26 mouse cellular contexts compared by ENCODE assay signal in genomic region chr10:62677329-62677728, GRCm38 (mm10). TPM values are rescaled to one million over a fixed set of nuclear protein-coding genes. Genes with fewer than 3 reads are reported as not detected.
DNase-seq lines count a peak whose midpoint lies in the region; ATAC-seq and TF ChIP-seq lines count a peak whose summit lies in the region.
"Had no signal": no experiment of that assay in that cellular context is flagged by ENCODE, and none has a peak within 500 bp of the region (broad histone marks: within the 10 kb centered on the region; RNA-seq: fewer than 3 reads in every experiment).

No protein-coding gene starts in this region.

- H3K79me2 ChIP-seq in myocyte (ENCODE audit: control insufficient read depth, insufficient read depth) = no peaks in the 10 kb centered on the region

- DNase-seq in heart, adult 8-10 months (ENCODE audit: low spot score) = no peak
- DNase-seq in left cerebral cortex, postnatal 4 days = peak; percentile 24
- no peak for DNase-seq in left cerebral cortex, postnatal 25 days (ENCODE audit: low spot score in 2 of 2)
- no peak for DNase-seq in hindbrain, embryonic 11.5 days (ENCODE audit: low spot score)
- DNase-seq: adrenal gland, adult 8-10 months; adrenal gland, postnatal 25 days; cerebellum, adult 18-20 months; cerebellum, adult 9-10 months; cerebellum, postnatal 25 days; embryo, embryonic 11 days; gastrocnemius, postnatal 25 days; heart, postnatal 4 days had no signal

- no peak overlapping the region for H3K27ac ChIP-seq in heart, embryonic 15.5 days
- no peak overlapping the region for H3K27ac ChIP-seq in hindbrain, embryonic 11.5 days (ENCODE audit: low read depth, low read length)
- H3K27ac ChIP-seq: embryonic facial prominence, embryonic 10.5 days; embryonic facial prominence, embryonic 13.5 days; forebrain, embryonic 12.5 days; forebrain, embryonic 15.5 days; hindbrain, embryonic 12.5 days; hindbrain, embryonic 15.5 days; intestine, embryonic 15.5 days had no signal

- 66% methylated on average over 5 of the region's 5 CpGs for WGBS in heart, embryonic 15.5 days
- 85% methylated on average over 5 of the region's 5 CpGs for WGBS in hindbrain, embryonic 11.5 days

- H3K9ac ChIP-seq in heart, embryonic 15.5 days = no peak overlapping the region
- H3K9ac ChIP-seq in hindbrain, embryonic 11.5 days (ENCODE audit: low read depth, low read length) = no peak overlapping the region
- H3K9ac ChIP-seq: embryonic facial prominence, embryonic 13.5 days; forebrain, embryonic 12.5 days; forebrain, embryonic 15.5 days; heart, embryonic 12.5 days; hindbrain, embryonic 12.5 days; hindbrain, embryonic 15.5 days; intestine, embryonic 15.5 days had no signal

- no peaks in the 10 kb centered on the region for H3K4me1 ChIP-seq in heart, embryonic 15.5 days (replicated peaks)
- no peaks in the 10 kb centered on the region for H3K4me1 ChIP-seq in hindbrain, embryonic 11.5 days (replicated peaks; ENCODE audit: control insufficient read depth, insufficient read depth, low read length)
- H3K4me1 ChIP-seq: embryonic facial prominence, embryonic 13.5 days; heart, embryonic 12.5 days; hindbrain, embryonic 12.5 days; hindbrain, embryonic 15.5 days; intestine, embryonic 15.5 days had no signal

- no peaks in the 10 kb centered on the region for H3K36me3 ChIP-seq in heart, embryonic 15.5 days
- no peaks in the 10 kb centered on the region for H3K36me3 ChIP-seq in myocyte (ENCODE audit: control insufficient read depth, insufficient read depth)
- no peaks in the 10 kb centered on the region for H3K36me3 ChIP-seq in hindbrain, embryonic 11.5 days (ENCODE audit: control insufficient read depth, insufficient read depth, low read length)
- H3K36me3 ChIP-seq: embryonic facial prominence, embryonic 10.5 days; embryonic facial prominence, embryonic 13.5 days; forebrain, embryonic 12.5 days; forebrain, embryonic 15.5 days; heart, embryonic 12.5 days; hindbrain, embryonic 12.5 days; hindbrain, embryonic 15.5 days; intestine, embryonic 15.5 days had no signal

- no peak overlapping the region for H3K4me2 ChIP-seq in heart, embryonic 15.5 days
- no peak overlapping the region for H3K4me2 ChIP-seq in myocyte (ENCODE audit: low read depth)
- no peak overlapping the region for H3K4me2 ChIP-seq in hindbrain, embryonic 11.5 days (replicated peaks; ENCODE audit: low read depth, low read length)
- H3K4me2 ChIP-seq: embryonic facial prominence, embryonic 13.5 days; forebrain, embryonic 12.5 days; forebrain, embryonic 15.5 days; heart, embryonic 12.5 days; hindbrain, embryonic 12.5 days; hindbrain, embryonic 15.5 days; intestine, embryonic 15.5 days had no signal

- no peak overlapping the region for H3ac ChIP-seq in myocyte (ENCODE audit: control insufficient read depth, insufficient read length)

- 0 out of 2 replicates have a peak, but pooled peaks have one; percentile 14 for ATAC-seq in heart, embryonic 15.5 days (replicated peaks; ENCODE audit: insufficient number of reproducible peaks, insufficient read depth, low FRiP score, low read depth)
- no peak for ATAC-seq in hindbrain, embryonic 11.5 days (ENCODE audit: low FRiP score)
- ATAC-seq: CD4-positive, CD25-positive, alpha-beta regulatory T cell, adult 4 months; forebrain, embryonic 15.5 days; intestine, embryonic 15.5 days had no signal

- no peak for TF ChIP-seq POLR2A in myocyte (IDR thresholded peaks at IDR 0.05; ENCODE audit: insufficient read length, low read depth)

- H3K4me3 ChIP-seq in heart, embryonic 15.5 days = no peak overlapping the region
- no peak overlapping the region for H3K4me3 ChIP-seq in myocyte
- no peak overlapping the region for H3K4me3 ChIP-seq in hindbrain, embryonic 11.5 days (ENCODE audit: low read depth, low read length)
- H3K4me3 ChIP-seq: embryonic facial prominence, embryonic 10.5 days; embryonic facial prominence, embryonic 13.5 days; erythroblast, embryonic 14.5 days; forebrain, embryonic 12.5 days; forebrain, embryonic 15.5 days; heart, embryonic 12.5 days; hindbrain, embryonic 12.5 days; hindbrain, embryonic 15.5 days; intestine, embryonic 15.5 days had no signal

- intact Hi-C loops in left cerebral cortex, postnatal 4 days (cut with DNase I) = no loop called here
- intact Hi-C loops in left cerebral cortex, postnatal 25 days (cut with DNase I) = no loop called here

- H3K9me3 ChIP-seq in heart, embryonic 15.5 days (replicated peaks) = peaks cover 8% of the 10 kb centered on the region; the same call in 1 of the 2 replicates
- no peaks in the 10 kb centered on the region for H3K9me3 ChIP-seq in hindbrain, embryonic 11.5 days (ENCODE audit: control insufficient read depth, low read length)
- H3K9me3 ChIP-seq: embryonic facial prominence, embryonic 13.5 days; forebrain, embryonic 15.5 days; hindbrain, embryonic 12.5 days; hindbrain, embryonic 15.5 days; intestine, embryonic 15.5 days had no signal

- H3K27me3 ChIP-seq in heart, embryonic 15.5 days = 0 out of 2 replicates have a peak, but pooled peaks cover 3% of the 10 kb centered on the region
- H3K27me3 ChIP-seq in myocyte (ENCODE audit: control insufficient read depth, insufficient read depth, insufficient read length) = peaks cover 12% of the 10 kb centered on the region
- no peaks in the 10 kb centered on the region for H3K27me3 ChIP-seq in hindbrain, embryonic 11.5 days (ENCODE audit: control insufficient read depth, insufficient read depth, low read length)
- H3K27me3 ChIP-seq: embryonic facial prominence, embryonic 13.5 days; forebrain, embryonic 15.5 days; intestine, embryonic 15.5 days had no signal

TF ChIP-seq in myocyte, 11 proteins besides CTCF, POLR2A, EP300 and RAD21:
- no peak for TF ChIP-seq TCF12 (IDR thresholded peaks at IDR 0.05; ENCODE audit: insufficient read depth, poor library complexity, severe bottlenecking)
- TF ChIP-seq MAX (IDR thresholded peaks at IDR 0.05; ENCODE audit: low read depth) = no peak
- TF ChIP-seq TCF3 (IDR thresholded peaks at IDR 0.05; ENCODE audit: insufficient read length, low read depth) = peak; percentile 8
- TF ChIP-seq MYOD1 (IDR thresholded peaks at IDR 0.05; ENCODE audit: control insufficient read depth in 1 of 3, insufficient read length in 2 of 3, low read depth in 2 of 3) = no peak
- no peak for TF ChIP-seq USF1 (IDR thresholded peaks at IDR 0.05; ENCODE audit: low read depth)
- TF ChIP-seq CEBPB (IDR thresholded peaks at IDR 0.05; ENCODE audit: insufficient read depth, poor library complexity, severe bottlenecking) = no peak
- no peak for TF ChIP-seq E2F4 (IDR thresholded peaks at IDR 0.05; ENCODE audit: insufficient read depth)
- TF ChIP-seq SRF (IDR thresholded peaks at IDR 0.05; ENCODE audit: control insufficient read depth, insufficient read length, low read depth) = no peak
- TF ChIP-seq REST (IDR thresholded peaks at IDR 0.05; ENCODE audit: insufficient read depth, insufficient read length) = no peak
- TF ChIP-seq POLR2AphosphoS2 (IDR thresholded peaks at IDR 0.05; ENCODE audit: insufficient read length, low read depth) = no peak
- TF ChIP-seq MYOG (IDR thresholded peaks at IDR 0.05; ENCODE audit: control insufficient read depth in 1 of 3, insufficient read depth in 1 of 3, insufficient read length in 2 of 3, low read depth in 2 of 3) = peak in 2 of 3 experiments; percentile 44 to 64

RNA-seq across cellular contexts. Expression of gene Ddx50, which starts 26.3 kb away (rescaled TPM):
- 85.2 and 86.2 TPM in 2 replicates for polyA plus RNA-seq in heart, embryonic 15.5 days (2015; fragmentation: Nextera tagmentation; extraction: Ambion mirVana)
- 10 to 100 TPM; 39.1 to 52.9 (median 45.5) TPM for total RNA-seq in heart, adult 8-10 months (2022)
- 10 to 100 TPM; 84.2 to 91.9 TPM for total RNA-seq in left cerebral cortex, postnatal 4 days (2021)
- total RNA-seq in left cerebral cortex, postnatal 25 days (2021) = 10 to 100 TPM; 85.1 to 95.6 TPM
- 20.0 TPM for polyA plus RNA-seq in myocyte (2012; fragmentation: generic; extraction: Trizol)
- polyA plus RNA-seq in hindbrain, embryonic 11.5 days (2014; fragmentation: Nextera tagmentation; extraction: Ambion mirVana) = 124 and 143 TPM in 2 replicates

RNA-seq across cellular contexts. Expression of gene Stox1, which starts 48.6 kb away (rescaled TPM):
- 1.3 and 1.4 TPM in 2 replicates for polyA plus RNA-seq in heart, embryonic 15.5 days (2015; fragmentation: Nextera tagmentation; extraction: Ambion mirVana)
- under 1 TPM; 0.60 to 0.95 (median 0.77) TPM for total RNA-seq in heart, adult 8-10 months (2022)
- total RNA-seq in left cerebral cortex, postnatal 4 days (2021) = 1 to 10 TPM; 5.4 to 5.6 TPM
- 1 to 10 TPM; 4.8 to 6.9 TPM for total RNA-seq in left cerebral cortex, postnatal 25 days (2021)
- not detected for polyA plus RNA-seq in myocyte (2012; fragmentation: generic; extraction: Trizol)
- 2.0 and 2.7 TPM in 2 replicates for polyA plus RNA-seq in hindbrain, embryonic 11.5 days (2014; fragmentation: Nextera tagmentation; extraction: Ambion mirVana)
- total RNA-seq: MEL had no signal
- polyA plus RNA-seq: C2C12; erythroblast, embryonic 14.5 days had no signal
